Mouse (Mus musculus) spleen, adult 2 months (tissue): ENCODE data around the gene Rnaset2b. TPM values are rescaled to one million over a fixed set of nuclear protein-coding genes. Genes with fewer than 3 reads are reported as not detected.
"Not testable (repeated sequence)": the region's sequence is repeated elsewhere in the genome, so short reads cannot be mapped to it uniquely, and the experiment has no call there.

ENCODE experiments used
- DNase-seq, 2 experiments: peaks; one replicate each; pipeline versions ENCODE4 v3.0.0 to v3.0.0-alpha.2; 2012 to 2021; ENCODE audit warnings: low spot score in 2 of 2, low read depth in 1 of 2
- H3K27ac ChIP-seq: fragments of 200-500 bp; 2 replicates; pipeline ENCODE4 v1.5.1; 2012; ENCODE audit warnings: low read length, inconsistent platforms; ENCODE audit not compliant: insufficient read depth
- H3K27me3 ChIP-seq: fragments of 200-500 bp; 2 replicates; pipeline ENCODE4 v1.6.1; 2012; ENCODE audit warnings: mild to moderate bottlenecking, moderate library complexity, low read length, inconsistent platforms; ENCODE audit not compliant: control insufficient read depth, insufficient read depth
- H3K36me3 ChIP-seq: fragments of 200-500 bp; 2 replicates; pipeline ENCODE4 v1.6.1; 2012; ENCODE audit warnings: mild to moderate bottlenecking, low read length, inconsistent platforms; ENCODE audit not compliant: control insufficient read depth, insufficient read depth
- H3K4me1 ChIP-seq: fragments of 200-500 bp; 2 replicates; pipeline ENCODE4 v1.6.1; 2011; ENCODE audit warnings: inconsistent platforms; ENCODE audit not compliant: control insufficient read depth, insufficient read depth, insufficient read length
- H3K4me3 ChIP-seq: fragments of 200-500 bp; 2 replicates; pipeline ENCODE4 v1.5.1; 2011; ENCODE audit warnings: mild to moderate bottlenecking, inconsistent platforms; ENCODE audit not compliant: insufficient read depth, insufficient read length; ENCODE audit errors: extremely low read depth
- CTCF ChIP-seq: fragments of 200-500 bp; IDR thresholded peaks from 2 replicates; pipeline ENCODE4 v1.5.1; 2011; ENCODE audit warnings: mild to moderate bottlenecking, inconsistent platforms; ENCODE audit not compliant: insufficient read depth, insufficient read length, insufficient replicate concordance; ENCODE audit errors: extremely low read depth
- WGBS: fragments of 180-500 bp; shearing (Covaris S2); methylation state at CpG from one replicate; pipeline ENCODE4 v1.1.7; 2018; 5-methylcytosine and 5-hydroxymethylcytosine counted together
- polyA plus RNA-seq: library from polyadenylated mRNA; depleted of rRNA; stranded (reverse); fragments of >200 nt; gene quantifications from 2 replicates; pipeline ENCODE4 v1.2.3, GENCODE M21; 2012

Gene Rnaset2b
- polyA plus RNA-seq, 1 experiment = 105 TPM

- DNase-seq, H3K36me3 ChIP-seq, H3K27me3 ChIP-seq, H3K4me1 ChIP-seq: not testable (repeated sequence)
- WGBS = under 1% methylated on average over 15 of the region's 48 CpGs
- Histone ChIP-seq H3K27ac (peak overlapping the region; percentile 41), H3K4me3 (peak overlapping the region; percentile 42)
Observed at GRCm38 (mm10) chr17:6961181-6962000, 9.0 kb upstream of the Rnaset2b start.

GRCm38 (mm10) chr17:6962339-6962738 is 8.1 kb upstream of the Rnaset2b start:
- 44% methylated on average over 4 of the region's 6 CpGs for WGBS
- H3K4me1 ChIP-seq, H3K27ac ChIP-seq, H3K36me3 ChIP-seq, DNase-seq, H3K27me3 ChIP-seq, H3K4me3 ChIP-seq: not testable (repeated sequence)

GRCm38 (mm10) chr17:6962936-6963335 is 7.5 kb upstream of the Rnaset2b start:
- H3K27ac ChIP-seq, H3K27me3 ChIP-seq, H3K4me3 ChIP-seq, DNase-seq, H3K4me1 ChIP-seq, H3K36me3 ChIP-seq: not testable (repeated sequence)
- WGBS = 25% methylated on average over 4 of the region's 4 CpGs

GRCm38 (mm10) chr17:6965364-6965763 is 5.1 kb upstream of the Rnaset2b start:
- TF ChIP-seq CTCF = 0 out of 2 replicates have a peak, but pooled peaks have one; percentile 4
- not testable (repeated sequence) for H3K4me3 ChIP-seq, H3K4me1 ChIP-seq, H3K36me3 ChIP-seq, H3K27ac ChIP-seq, DNase-seq, H3K27me3 ChIP-seq
- WGBS = 9% methylated on average over 6 of the region's 6 CpGs

- H3K36me3 ChIP-seq, H3K27me3 ChIP-seq, DNase-seq, H3K4me1 ChIP-seq, H3K4me3 ChIP-seq, H3K27ac ChIP-seq: not testable (repeated sequence)
- WGBS = 0% methylated on average over 1 of the region's 1 CpGs
Observed at GRCm38 (mm10) chr17:6967673-6968072, 2.8 kb upstream of the Rnaset2b start.

- DNase-seq, H3K27ac ChIP-seq, H3K4me3 ChIP-seq, H3K4me1 ChIP-seq, H3K27me3 ChIP-seq, H3K36me3 ChIP-seq: not testable (repeated sequence)
- 88% methylated on average over 8 of the region's 8 CpGs for WGBS
Observed at GRCm38 (mm10) chr17:6971238-6971637, 804 bp downstream of the Rnaset2b start.

- WGBS = 78% methylated on average over 4 of the region's 4 CpGs
- not testable (repeated sequence) for H3K36me3 ChIP-seq, H3K27ac ChIP-seq, H3K4me1 ChIP-seq, DNase-seq, H3K4me3 ChIP-seq, H3K27me3 ChIP-seq
Observed at GRCm38 (mm10) chr17:6972836-6973396, 2.5 kb downstream of the Rnaset2b start.

GRCm38 (mm10) chr17:6974985-6975384 is 4.6 kb downstream of the Rnaset2b start:
- H3K4me1 ChIP-seq, H3K27me3 ChIP-seq, DNase-seq, H3K27ac ChIP-seq, H3K4me3 ChIP-seq, H3K36me3 ChIP-seq: not testable (repeated sequence)
- WGBS = 75% methylated on average over 3 of the region's 3 CpGs

- not testable (repeated sequence) for H3K27me3 ChIP-seq, H3K27ac ChIP-seq, H3K36me3 ChIP-seq, H3K4me1 ChIP-seq
- DNase-seq = peak in 1 of 2 experiments; percentile 68
- 4% methylated on average over 48 of the region's 68 CpGs for WGBS
- H3K4me3 ChIP-seq = peak within 1 kb of the TSS; percentile 63
Observed at GRCm38 (mm10) chr17:6978287-6979248, 8.1 kb downstream of the Rnaset2b start, which contains the start of gene Gm49721. Gene Gm49721, plus strand, starts transcription at chr17:6978904.

GRCm38 (mm10) chr17:6979380-6979779 is 8.9 kb downstream of the Rnaset2b start:
- not testable (repeated sequence) for H3K4me1 ChIP-seq, H3K27me3 ChIP-seq, DNase-seq, H3K27ac ChIP-seq, H3K36me3 ChIP-seq
- H3K4me3 ChIP-seq = peak overlapping the region; percentile 40
- WGBS = 24% methylated on average over 5 of the region's 5 CpGs
